Mouse (Mus musculus): ENCODE results near the gene Pfkfb1. TPM values are rescaled to one million over a fixed set of nuclear protein-coding genes. Genes with fewer than 3 reads are reported as not detected.

Gene Pfkfb1
- 6.9 TPM in 2 replicates for polyA plus RNA-seq (2015; fragmentation: Nextera tagmentation; extraction: Ambion mirVana)

DNA sequence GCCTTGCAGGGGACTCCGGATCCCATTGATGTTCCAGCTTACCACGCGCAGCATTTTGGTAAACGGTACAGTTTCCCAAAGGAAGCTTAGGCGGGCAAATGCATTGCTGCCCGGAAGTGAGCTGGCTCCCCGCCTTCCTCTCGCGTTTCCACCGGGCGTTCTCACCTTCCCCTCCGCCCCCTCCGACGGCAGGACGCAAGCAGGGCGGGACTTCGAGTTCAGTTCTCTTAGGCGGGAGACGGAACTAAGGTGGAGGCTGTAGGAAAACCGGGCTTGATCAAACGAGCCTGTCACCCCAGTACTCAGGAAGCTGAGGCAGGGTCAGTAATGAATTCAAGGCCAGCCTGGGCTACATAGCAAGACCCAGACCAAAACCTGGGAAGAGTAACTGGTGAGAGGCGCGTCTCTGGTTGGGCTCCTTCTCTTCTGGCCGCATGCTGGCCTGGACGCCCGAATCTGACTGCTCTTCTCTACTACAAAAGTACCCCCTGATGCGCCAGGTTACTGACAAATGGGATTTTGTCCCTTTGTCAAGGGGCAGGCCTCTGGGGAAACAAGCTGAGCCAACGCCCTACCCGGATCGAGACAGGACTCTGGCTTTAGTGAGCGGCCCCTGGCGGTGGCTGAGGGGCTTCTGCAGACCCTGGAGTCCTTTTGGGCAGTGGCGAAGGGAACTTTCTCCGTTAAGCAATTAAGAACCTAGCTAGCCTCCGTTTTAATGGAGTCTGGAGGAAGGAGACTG, at the start of gene Pfkfb1:
Pfkfb1 (plus strand) TSS at position 207 of the 742 bp plus-strand sequence.
- H3K36me3 ChIP-seq = peaks cover 6% of the 10 kb centered on the region; the same call in 1 of the 2 replicates
- H3K9ac ChIP-seq = peak within 1 kb of the TSS; percentile 59
- H3K9me3 ChIP-seq = no peaks in the 10 kb centered on the region
- no peaks in the 10 kb centered on the region for H3K4me1 ChIP-seq
- H3K4me2 ChIP-seq = peak within 1 kb of the TSS; percentile 63
- H3K27ac ChIP-seq = peak within 1 kb of the TSS; percentile 90
- ATAC-seq (ENCODE audit: borderline replicate concordance, extremely low read depth, low FRiP score, low TSS enrichment) = peak; percentile 96
- H3K27me3 ChIP-seq = no peaks in the 10 kb centered on the region
- WGBS = 14% methylated on average over 35 of the region's 35 CpGs
- peak within 1 kb of the TSS; percentile 55 for H3K4me3 ChIP-seq

DNA sequence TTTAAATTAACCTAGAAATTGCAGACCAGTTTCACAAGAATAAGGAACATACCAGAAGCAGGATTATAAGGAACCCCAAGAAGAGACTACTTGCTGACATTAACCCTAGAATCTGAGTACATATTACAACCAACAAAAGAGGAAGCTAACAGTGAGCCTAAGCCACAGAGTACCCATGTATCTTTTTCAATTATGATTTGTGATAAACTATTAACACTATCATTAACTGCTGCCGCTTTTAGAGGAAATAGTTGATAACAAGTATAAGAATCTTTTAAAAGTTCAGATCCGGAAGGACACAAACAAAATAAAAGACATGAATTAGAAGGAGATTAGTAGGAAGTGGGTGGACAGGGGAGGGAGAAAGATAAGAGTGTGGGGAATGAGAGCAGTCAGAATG, 47.9 kb upstream of the Pfkfb1 start:
- Histone ChIP-seq H3K27ac (no peak overlapping the region), H3K36me3 (no peaks in the 10 kb centered on the region; the same call in 1 of the 2 replicates), H3K9me3 (no peaks in the 10 kb centered on the region), H3K9ac (no peak overlapping the region), H3K27me3 (no peaks in the 10 kb centered on the region), H3K4me2 (no peak overlapping the region), H3K4me3 (no peak overlapping the region), H3K4me1 (no peaks in the 10 kb centered on the region)
- ATAC-seq (ENCODE audit: borderline replicate concordance, extremely low read depth, low FRiP score, low TSS enrichment) = no peak
- 68% methylated on average over 2 of the region's 2 CpGs for WGBS

DNA sequence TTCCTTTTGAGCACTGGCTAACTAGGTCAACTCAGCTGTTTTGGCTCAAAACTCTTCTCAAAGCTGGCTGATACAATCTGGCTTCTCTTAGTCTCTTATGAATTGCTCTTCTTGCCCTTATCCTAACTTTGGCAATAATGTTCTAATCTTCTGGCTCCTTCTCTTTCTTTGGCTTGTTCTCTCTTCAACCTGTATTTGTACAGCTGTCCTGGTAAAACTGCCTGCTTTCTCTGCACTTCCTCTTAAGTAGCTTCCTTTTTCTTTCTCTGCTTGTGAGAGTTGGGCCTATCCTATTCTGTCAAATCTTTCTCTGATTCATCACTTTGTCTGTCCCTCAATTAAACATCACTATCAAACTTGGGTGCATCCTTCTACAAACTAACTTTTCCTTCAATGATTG, 46.3 kb upstream of the Pfkfb1 start:
- ATAC-seq (ENCODE audit: borderline replicate concordance, extremely low read depth, low FRiP score, low TSS enrichment) = no peak

DNA sequence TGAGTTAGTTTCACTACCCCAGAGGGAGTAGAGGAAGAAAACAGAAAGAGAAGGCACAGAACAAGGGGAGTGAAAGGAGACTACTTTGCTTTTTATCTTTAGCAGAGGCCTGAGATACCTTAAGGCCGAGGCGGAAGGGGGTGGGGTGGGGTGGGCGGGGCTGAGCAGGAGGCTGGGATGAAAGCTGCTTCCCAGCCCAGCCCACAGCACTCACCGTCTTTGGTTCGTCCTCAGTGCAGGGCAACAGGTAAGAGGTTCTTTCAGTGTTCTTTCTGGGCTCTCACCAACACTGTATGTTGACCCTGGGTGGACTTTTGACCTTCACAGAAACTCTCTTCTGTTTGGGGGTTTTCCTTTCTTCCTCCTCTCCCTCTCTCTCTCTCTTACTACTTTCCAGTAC, 40.8 kb upstream of the Pfkfb1 start, which contains the start of gene Alas2:
Alas2 (plus strand) TSS at position 137 of the 400 bp plus-strand sequence.
- H3K4me3 ChIP-seq = no peak within 1 kb of the TSS

More for the DNA sequence above, 46.3 kb upstream of the Pfkfb1 start:
- no peaks in the 10 kb centered on the region for H3K9me3 ChIP-seq
- no peak overlapping the region for H3K4me3 ChIP-seq
- no peaks in the 10 kb centered on the region; the same call in 1 of the 2 replicates for H3K36me3 ChIP-seq
- no peaks in the 10 kb centered on the region for H3K27me3 ChIP-seq
- H3K9ac ChIP-seq = no peak overlapping the region
- no peak overlapping the region for H3K27ac ChIP-seq
- no peaks in the 10 kb centered on the region for H3K4me1 ChIP-seq
- no peak overlapping the region for H3K4me2 ChIP-seq

DNA sequence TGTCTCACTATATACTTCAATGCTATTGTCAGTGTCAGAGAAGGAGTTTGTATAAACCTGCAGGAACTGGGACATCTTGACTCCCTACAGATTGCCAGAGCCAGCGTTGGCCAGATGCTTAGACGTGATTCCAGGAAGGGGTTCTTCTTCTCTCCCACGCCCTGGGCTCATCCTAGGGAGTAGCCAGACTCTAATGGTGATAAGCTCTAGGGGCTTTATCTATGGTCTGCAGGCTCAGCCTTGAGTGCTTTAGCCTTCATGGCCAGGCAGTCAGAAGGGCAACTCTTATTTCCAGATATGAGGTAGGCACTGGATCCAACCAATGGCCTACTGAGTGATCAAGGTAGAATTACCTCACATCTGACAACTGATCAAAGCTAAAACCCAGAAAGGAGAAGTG, 38.4 kb upstream of the Pfkfb1 start:
- Histone ChIP-seq H3K9ac (no peak overlapping the region), H3K4me1 (no peaks in the 10 kb centered on the region), H3K27me3 (no peaks in the 10 kb centered on the region), H3K9me3 (no peaks in the 10 kb centered on the region), H3K36me3 (0 out of 2 replicates have a peak, but pooled peaks cover 3% of the 10 kb centered on the region), H3K4me3 (no peak overlapping the region), H3K27ac (no peak overlapping the region), H3K4me2 (no peak overlapping the region)
- ATAC-seq (ENCODE audit: borderline replicate concordance, extremely low read depth, low FRiP score, low TSS enrichment) = peak; percentile 49; the same call in 1 of the 2 replicates
- 80% methylated on average over 3 of the region's 3 CpGs for WGBS

More for the DNA sequence above, 40.8 kb upstream of the Pfkfb1 start, which contains the start of gene Alas2:
- Histone ChIP-seq H3K27me3 (no peaks in the 10 kb centered on the region), H3K27ac (no peak within 1 kb of the TSS), H3K4me2 (no peak within 1 kb of the TSS), H3K9ac (no peak within 1 kb of the TSS), H3K9me3 (no peaks in the 10 kb centered on the region), H3K4me1 (no peaks in the 10 kb centered on the region), H3K36me3 (no peaks in the 10 kb centered on the region; the same call in 1 of the 2 replicates)
- 35% methylated on average over 5 of the region's 5 CpGs for WGBS
- no peak for ATAC-seq (ENCODE audit: borderline replicate concordance, extremely low read depth, low FRiP score, low TSS enrichment)

DNA sequence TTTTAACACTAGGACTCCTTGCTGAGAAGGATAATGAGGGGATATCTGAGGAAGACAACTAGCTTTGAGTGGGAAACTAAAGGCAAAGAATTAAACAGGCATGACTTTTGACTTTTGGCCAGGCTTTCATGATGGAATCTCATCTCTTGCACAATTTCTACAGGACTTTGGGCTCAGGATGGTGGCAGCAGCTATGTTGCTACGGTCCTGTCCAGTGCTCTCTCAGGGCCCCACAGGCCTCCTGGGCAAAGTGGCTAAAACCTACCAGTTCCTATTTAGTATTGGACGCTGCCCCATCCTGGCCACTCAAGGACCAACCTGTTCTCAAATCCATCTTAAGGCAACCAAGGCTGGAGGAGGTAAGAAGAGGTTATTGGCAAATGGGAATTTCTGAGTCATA, 36.0 kb upstream of the Pfkfb1 start:
- Histone ChIP-seq H3K4me2 (no peak overlapping the region), H3K4me1 (no peaks in the 10 kb centered on the region), H3K27ac (no peak overlapping the region), H3K9ac (no peak overlapping the region), H3K36me3 (0 out of 2 replicates have a peak, but pooled peaks cover 3% of the 10 kb centered on the region), H3K9me3 (no peaks in the 10 kb centered on the region), H3K27me3 (no peaks in the 10 kb centered on the region), H3K4me3 (no peak overlapping the region)
- WGBS = 87% methylated on average over 2 of the region's 2 CpGs
- no peak for ATAC-seq (ENCODE audit: borderline replicate concordance, extremely low read depth, low FRiP score, low TSS enrichment)

DNA sequence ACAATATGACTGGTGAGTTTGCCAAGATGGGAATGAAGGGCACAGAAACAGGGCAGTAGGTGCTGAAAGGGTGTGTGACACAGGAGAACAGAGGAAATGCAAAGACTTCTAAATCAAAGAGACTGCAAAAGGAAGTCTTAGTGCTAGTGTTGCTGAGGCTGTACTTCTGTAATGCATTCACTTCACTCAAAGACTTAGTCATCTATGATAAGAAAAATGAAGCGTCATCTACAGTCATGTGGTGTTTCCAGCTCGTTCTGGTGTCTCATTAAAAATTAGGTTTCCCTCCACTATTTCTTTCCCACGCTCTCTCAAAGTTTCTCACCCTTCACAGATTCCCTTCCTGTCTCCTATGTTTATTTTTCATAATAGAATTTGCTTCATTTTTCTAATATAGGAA, 34.0 kb upstream of the Pfkfb1 start:
- Histone ChIP-seq H3K4me1 (no peaks in the 10 kb centered on the region), H3K4me2 (no peak overlapping the region), H3K27ac (no peak overlapping the region), H3K9ac (no peak overlapping the region), H3K27me3 (no peaks in the 10 kb centered on the region), H3K36me3 (0 out of 2 replicates have a peak, but pooled peaks cover 3% of the 10 kb centered on the region), H3K4me3 (no peak overlapping the region), H3K9me3 (no peaks in the 10 kb centered on the region)
- WGBS = 61% methylated on average over 3 of the region's 3 CpGs
- ATAC-seq (ENCODE audit: borderline replicate concordance, extremely low read depth, low FRiP score, low TSS enrichment) = no peak

- H3K27me3 ChIP-seq = no peaks in the 10 kb centered on the region
- WGBS = 84% methylated on average over 11 of the region's 12 CpGs
- no peak for ATAC-seq (ENCODE audit: borderline replicate concordance, extremely low read depth, low FRiP score, low TSS enrichment)
Observed at GRCm38 (mm10) chrX:150564644-150565357, 23.2 kb upstream of the Pfkfb1 start.

DNA sequence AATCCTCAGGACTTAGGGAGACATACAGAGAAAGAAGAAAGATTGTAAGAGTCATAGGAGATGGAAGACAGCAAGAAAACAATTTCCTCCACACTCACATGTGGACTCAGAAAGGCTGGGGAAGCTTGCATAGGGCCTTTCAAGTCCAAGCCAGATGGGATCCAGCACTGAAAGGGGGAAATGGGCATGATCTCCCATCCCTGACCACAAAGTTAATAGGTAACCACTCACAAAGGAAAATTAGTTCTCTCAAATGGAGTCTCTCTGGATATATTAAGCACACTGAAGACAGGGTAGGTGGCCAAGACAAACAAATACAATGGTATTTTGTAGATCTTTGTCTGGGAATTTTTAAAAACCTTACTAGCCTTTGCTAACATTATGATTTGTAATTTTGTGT, 6.1 kb upstream of the Pfkfb1 start:
- Histone ChIP-seq H3K27ac (no peak overlapping the region), H3K4me3 (no peak overlapping the region), H3K4me1 (no peaks in the 10 kb centered on the region), H3K27me3 (no peaks in the 10 kb centered on the region), H3K9me3 (no peaks in the 10 kb centered on the region), H3K4me2 (no peak overlapping the region), H3K9ac (no peak overlapping the region), H3K36me3 (peaks cover 13% of the 10 kb centered on the region)
- ATAC-seq (ENCODE audit: borderline replicate concordance, extremely low read depth, low FRiP score, low TSS enrichment) = no peak

More at GRCm38 (mm10) chrX:150564644-150565357, 23.2 kb upstream of the Pfkfb1 start:
- Histone ChIP-seq H3K9me3 (no peaks in the 10 kb centered on the region), H3K36me3 (no peaks in the 10 kb centered on the region), H3K27ac (no peak overlapping the region), H3K9ac (no peak overlapping the region), H3K4me1 (no peaks in the 10 kb centered on the region), H3K4me3 (no peak overlapping the region), H3K4me2 (no peak overlapping the region)

GRCm38 (mm10) chrX:150585116-150585515, 2.9 kb upstream of the Pfkfb1 start:
- H3K9me3 ChIP-seq = no peaks in the 10 kb centered on the region
- H3K9ac ChIP-seq = no peak overlapping the region
- H3K4me1 ChIP-seq = no peaks in the 10 kb centered on the region
- no peak overlapping the region for H3K4me3 ChIP-seq
- no peak overlapping the region for H3K27ac ChIP-seq
- peaks cover 13% of the 10 kb centered on the region for H3K36me3 ChIP-seq
- ATAC-seq (ENCODE audit: borderline replicate concordance, extremely low read depth, low FRiP score, low TSS enrichment) = no peak
- H3K4me2 ChIP-seq = no peak overlapping the region
- WGBS = 88% methylated on average over 8 of the region's 8 CpGs
- H3K27me3 ChIP-seq = no peaks in the 10 kb centered on the region

GRCm38 (mm10) chrX:150589696-150590095, 1.7 kb downstream of the Pfkfb1 start, which contains the start of gene Apex2:
Gene Apex2, minus strand, starts transcription at chrX:150589868.
- no peaks in the 10 kb centered on the region for H3K27me3 ChIP-seq
- WGBS = 70% methylated on average over 5 of the region's 5 CpGs
- peaks cover 2% of the 10 kb centered on the region; the same call in 1 of the 2 replicates for H3K36me3 ChIP-seq
- no peak for ATAC-seq (ENCODE audit: borderline replicate concordance, extremely low read depth, low FRiP score, low TSS enrichment)
- H3K9ac ChIP-seq = 0 out of 2 replicates have a peak within 1 kb of the TSS, but pooled peaks have one; percentile 59
- H3K9me3 ChIP-seq = no peaks in the 10 kb centered on the region
- H3K27ac ChIP-seq = peak within 1 kb of the TSS; percentile 90; the same call in 1 of the 2 replicates
- peak within 1 kb of the TSS; percentile 63 for H3K4me2 ChIP-seq
- H3K4me3 ChIP-seq = peak within 1 kb of the TSS; percentile 55
- no peaks in the 10 kb centered on the region for H3K4me1 ChIP-seq
